In genomic region chr5:108988924-108989323, GRCm38 (mm10) we compare ENCODE assay signal across 32 mouse cellular contexts. TPM values are rescaled to one million over a fixed set of nuclear protein-coding genes. Genes with fewer than 3 reads are reported as not detected.
DNase-seq lines count a peak whose midpoint lies in the region; ATAC-seq and TF ChIP-seq lines count a peak whose summit lies in the region.
"Had no signal": no experiment of that assay in that cellular context is flagged by ENCODE, and none has a peak within 500 bp of the region (broad histone marks: within the 10 kb centered on the region; RNA-seq: fewer than 3 reads in every experiment).

No protein-coding gene starts in this region.

- H3K4me3 ChIP-seq in ES-Bruce4 (ENCODE audit: low read depth, low read length), result no peak overlapping the region
- no peak overlapping the region for H3K4me3 ChIP-seq in stomach, postnatal 0 days (ENCODE audit: low read depth, low read length)

- no peaks in the 10 kb centered on the region for H3K36me3 ChIP-seq in ES-Bruce4 (ENCODE audit: control insufficient read depth, insufficient read depth, low read length, poor library complexity, severe bottlenecking)
- H3K36me3 ChIP-seq in stomach, postnatal 0 days (ENCODE audit: control insufficient read depth, insufficient read depth, low read length), result no peaks in the 10 kb centered on the region
- H3K36me3 ChIP-seq: G1E had no signal

- no peak for TF ChIP-seq POLR2A in ES-Bruce4 (IDR thresholded peaks at IDR 0.05; ENCODE audit: insufficient read depth, low read length)

- intact Hi-C loops in heart, postnatal 25 days (cut with DNase I), result no loop called here

- DNase-seq in ES-CJ7 (ENCODE audit: low read depth, low spot score) (peak; percentile 51), R1 (ENCODE audit: low read depth, low spot score) (peak; percentile 54), ZHBTc4 (ENCODE audit: low read depth, low spot score) (peak; percentile 47)
- no peak for DNase-seq in right cerebral cortex, postnatal 10 days (ENCODE audit: low spot score in 2 of 2)
- no peak for DNase-seq in stomach, postnatal 0 days (ENCODE audit: low spot score)
- DNase-seq in layer of hippocampus, postnatal 14 days (ENCODE audit: low spot score in 2 of 2), result no peak
- DNase-seq in heart, postnatal 25 days (ENCODE audit: low spot score), result no peak
- DNase-seq: adrenal gland, adult 2 months; adrenal gland, adult 8-10 months; adrenal gland, postnatal 10 days; adrenal gland, postnatal 14 days; adrenal gland, postnatal 25 days; adrenal gland, postnatal 36 days; B cell, adult 2 months; cerebellum, adult 11 months; cerebellum, adult 11-12 months; cerebellum, adult 18-20 months; cerebellum, adult 2 months; cerebellum, adult 8-10 months; cerebellum, adult 9-10 months had no signal

- no peak for TF ChIP-seq CTCF in ES-Bruce4 (IDR thresholded peaks at IDR 0.05; ENCODE audit: low read depth, low read length)
- no peak for TF ChIP-seq CTCF in stomach, postnatal 0 days (IDR thresholded peaks at IDR 0.05; ENCODE audit: low read depth)

- no peak for ATAC-seq in stomach, postnatal 0 days (ENCODE audit: low FRiP score, low TSS enrichment)
- ATAC-seq: activated CD4-positive, CD25-positive, alpha-beta regulatory T cell, adult 4 months; CD4-positive, CD25-positive, alpha-beta regulatory T cell, adult 4 months; Patski had no signal

- WGBS in stomach, postnatal 0 days, result 69% methylated on average over 3 of the region's 3 CpGs

- H3K4me2 ChIP-seq in stomach, postnatal 0 days (replicated peaks; ENCODE audit: low read depth), result no peak overlapping the region

- H3K9ac ChIP-seq in ES-Bruce4 (ENCODE audit: low read depth, poor library complexity, severe bottlenecking), result no peak overlapping the region
- H3K9ac ChIP-seq in stomach, postnatal 0 days (ENCODE audit: low read length), result no peak overlapping the region

- H3K4me1 ChIP-seq in ES-Bruce4 (ENCODE audit: control insufficient read depth, insufficient read depth, low read length), result no peaks in the 10 kb centered on the region
- H3K4me1 ChIP-seq in stomach, postnatal 0 days (replicated peaks; ENCODE audit: control insufficient read depth, insufficient read depth), result no peaks in the 10 kb centered on the region

- H3K9me3 ChIP-seq in ES-Bruce4 (replicated peaks; ENCODE audit: control insufficient read depth, insufficient read depth, low read length, poor library complexity, severe bottlenecking), result peaks cover 8% of the 10 kb centered on the region
- 0 out of 2 replicates have a peak, but pooled peaks cover 3% of the 10 kb centered on the region for H3K9me3 ChIP-seq in stomach, postnatal 0 days (ENCODE audit: control insufficient read depth, low read length)
- H3K9me3 ChIP-seq: G1E had no signal

- H3K27me3 ChIP-seq in ES-Bruce4 (ENCODE audit: control insufficient read depth, insufficient read depth, low read length, poor library complexity, severe bottlenecking), result no peaks in the 10 kb centered on the region
- H3K27me3 ChIP-seq in stomach, postnatal 0 days (ENCODE audit: control insufficient read depth, insufficient read depth, low read length), result no peaks in the 10 kb centered on the region
- H3K27me3 ChIP-seq: Patski had no signal

- H3K27ac ChIP-seq in ES-Bruce4 (ENCODE audit: insufficient read depth, low read length), result no peak overlapping the region
- no peak overlapping the region for H3K27ac ChIP-seq in stomach, postnatal 0 days (replicated peaks)

- peak; percentile 83 for TF ChIP-seq EP300 in ES-Bruce4 (IDR thresholded peaks at IDR 0.05; ENCODE audit: insufficient read depth, low read depth, low read length)
- no peak for TF ChIP-seq EP300 in stomach, postnatal 0 days (optimal IDR thresholded peaks at IDR 0.05)

RNA-seq across cellular contexts. Expression of gene Vmn2r10, which starts 17.4 kb away (rescaled TPM):
- polyA plus RNA-seq in ES-Bruce4 (2011; ENCODE audit: insufficient read depth, insufficient read length, low read depth, missing spikeins), result 1.1 and 1.2 TPM in 2 replicates
- 0.01 TPM in 1 of 2 replicates, not detected in the other for polyA plus RNA-seq in stomach, postnatal 0 days (2015; fragmentation: Nextera tagmentation; extraction: Ambion mirVana)
- total RNA-seq in layer of hippocampus, postnatal 14 days (2021), result not detected
- not detected for total RNA-seq in heart, postnatal 25 days (2021)
- total RNA-seq: adrenal gland, adult 18-20 months; adrenal gland, adult 2 months; adrenal gland, adult 8-10 months; adrenal gland, postnatal 10 days; adrenal gland, postnatal 14 days; adrenal gland, postnatal 25 days; adrenal gland, postnatal 36 days; adrenal gland, postnatal 4 days; CH12.LX; ES-E14; MEL had no signal
- polyA plus RNA-seq: activated CD4-positive, CD25-positive, alpha-beta regulatory T cell, adult 4 months; adrenal gland, adult 2 months; brain, embryonic 14.5 days; C2C12; CD4-positive, CD25-positive, alpha-beta regulatory T cell, adult 4 months; cerebellum, adult 2 months; G1E; Patski had no signal

Comparison
In these comparisons a context has a peak if more than half of its experiments do, and no peak if none do; other contexts are left out.
1. DNase-seq: peak in ES-CJ7 (single experiment), R1 (single experiment) and ZHBTc4 (single experiment); none in right cerebral cortex, postnatal 10 days (0 of 2), stomach, postnatal 0 days (single experiment), layer of hippocampus, postnatal 14 days (0 of 2) and heart, postnatal 25 days (single experiment).